Mouse (Mus musculus) testis, adult 2 months (tissue): ENCODE data around the gene Ccl9.

Experiments used
- CTCF ChIP-seq: fragments of 200-500 bp; IDR thresholded peaks from 2 replicates; pipeline ENCODE4 v1.5.1; 2012; ENCODE audit warnings: low read depth, mild to moderate bottlenecking, inconsistent platforms, low read length, moderate library complexity; ENCODE audit not compliant: control insufficient read depth, insufficient read depth, insufficient replicate concordance
- POLR2A ChIP-seq: fragments of 200-500 bp; IDR thresholded peaks from 2 replicates; pipeline ENCODE4 v1.6.1; 2012; ENCODE audit warnings: low read depth, mild to moderate bottlenecking, inconsistent platforms, low read length, moderate library complexity; ENCODE audit not compliant: control insufficient read depth

DNA sequence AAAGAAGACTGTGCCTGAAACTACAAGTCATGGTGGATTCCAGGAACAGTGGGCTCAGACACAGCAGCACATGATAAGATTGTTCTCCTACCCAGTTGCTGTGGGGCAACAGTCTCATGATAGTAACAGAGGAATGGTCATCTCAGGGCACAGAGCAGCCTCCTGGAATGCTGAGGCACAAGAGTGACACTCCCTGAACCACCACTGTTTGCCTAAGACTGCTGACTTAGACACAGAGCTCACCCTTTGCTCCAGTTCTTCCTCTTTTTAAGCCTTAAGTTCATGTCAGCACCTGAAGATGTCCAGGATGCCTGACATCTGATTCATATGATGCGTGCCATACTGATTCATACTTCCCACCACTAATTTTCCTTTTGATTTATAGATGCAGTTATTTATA lies 38.1 kb upstream of the Ccl9 start:
- TF ChIP-seq CTCF, result no peak
- TF ChIP-seq POLR2A, result no peak
